Mouse (Mus musculus) liver, adult (tissue): ENCODE measurements at regions not wholly inside any gene's neighbourhood (a gene's known extent, or its start where the extent isn't known, plus 50 kb on each side); places are given as distances from the start of the nearest gene placed in this dataset.

Source experiments
- GATA4 ChIP-seq: IDR thresholded peaks from 2 replicates; pipeline ENCODE4 v1.6.1; 2014; ENCODE audit warnings: mild to moderate bottlenecking, low read length; ENCODE audit not compliant: insufficient replicate concordance

- TF ChIP-seq GATA4 = no peak
Measured at GRCm38 (mm10) chr3:34454026-34454624, 196.1 kb upstream of the Sox2 start.

- TF ChIP-seq GATA4 = no peak
Measured at GRCm38 (mm10) chr3:34445354-34445753, 204.9 kb upstream of the Sox2 start.

DNA sequence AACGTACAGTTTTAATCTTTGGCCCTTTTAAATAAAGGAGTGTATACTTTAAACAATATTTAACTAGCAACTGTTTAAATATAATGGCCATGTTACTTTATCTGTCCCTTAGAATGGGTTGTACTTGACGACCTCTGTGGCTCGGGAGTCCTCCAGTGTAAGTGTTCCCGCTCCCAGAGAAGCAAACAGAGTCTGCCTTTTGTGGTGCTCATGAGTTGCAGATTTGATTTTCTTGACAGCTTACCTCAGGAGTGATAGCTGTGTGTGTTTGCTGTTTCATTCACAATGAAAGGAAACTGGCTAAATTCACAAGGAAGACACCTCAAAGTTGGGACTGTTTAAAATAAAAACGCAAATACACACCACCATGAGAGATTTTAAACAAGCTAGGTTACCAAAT, 205.4 kb upstream of the Sox2 start:
- TF ChIP-seq GATA4 = no peak

GRCm38 (mm10) chr3:34443731-34444628, 206.2 kb upstream of the Sox2 start:
- TF ChIP-seq GATA4 = no peak

GRCm38 (mm10) chr3:34443307-34443706, 206.9 kb upstream of the Sox2 start:
- TF ChIP-seq GATA4 = no peak

GRCm38 (mm10) chr3:34441792-34442191, 208.4 kb upstream of the Sox2 start:
- no peak for TF ChIP-seq GATA4

- TF ChIP-seq GATA4 = no peak
Measured at GRCm38 (mm10) chr3:34441266-34441665, 208.9 kb upstream of the Sox2 start.

- TF ChIP-seq GATA4 = no peak
Measured at GRCm38 (mm10) chr3:34434901-34435300, 215.3 kb upstream of the Sox2 start.

- no peak for TF ChIP-seq GATA4
Measured at GRCm38 (mm10) chr3:34427967-34428366, 222.2 kb upstream of the Sox2 start.

DNA sequence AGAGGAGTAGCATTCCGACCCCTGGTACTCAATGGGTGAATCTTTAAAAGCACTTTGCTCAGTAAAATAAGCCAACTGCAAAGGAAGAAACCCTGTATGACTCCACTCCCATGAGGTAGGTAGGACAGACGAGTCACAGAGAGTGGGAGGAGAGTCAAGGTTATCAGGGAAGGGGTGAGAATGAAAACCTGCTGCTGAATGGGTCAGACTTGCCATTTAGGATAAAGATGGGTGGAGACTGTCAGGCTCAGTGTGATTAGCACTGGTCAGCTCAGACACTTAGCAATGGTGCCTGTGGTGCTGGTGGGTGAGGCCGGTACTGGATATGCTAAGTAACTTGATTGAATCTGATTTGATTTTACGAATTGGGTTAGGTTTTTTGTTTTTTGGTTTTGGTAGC, 222.7 kb upstream of the Sox2 start:
- no peak for TF ChIP-seq GATA4

- no peak for TF ChIP-seq GATA4
Measured at GRCm38 (mm10) chr3:34426955-34427354, 223.2 kb upstream of the Sox2 start.

GRCm38 (mm10) chr3:34411915-34412306, 238.3 kb upstream of the Sox2 start:
- TF ChIP-seq GATA4 = no peak

DNA sequence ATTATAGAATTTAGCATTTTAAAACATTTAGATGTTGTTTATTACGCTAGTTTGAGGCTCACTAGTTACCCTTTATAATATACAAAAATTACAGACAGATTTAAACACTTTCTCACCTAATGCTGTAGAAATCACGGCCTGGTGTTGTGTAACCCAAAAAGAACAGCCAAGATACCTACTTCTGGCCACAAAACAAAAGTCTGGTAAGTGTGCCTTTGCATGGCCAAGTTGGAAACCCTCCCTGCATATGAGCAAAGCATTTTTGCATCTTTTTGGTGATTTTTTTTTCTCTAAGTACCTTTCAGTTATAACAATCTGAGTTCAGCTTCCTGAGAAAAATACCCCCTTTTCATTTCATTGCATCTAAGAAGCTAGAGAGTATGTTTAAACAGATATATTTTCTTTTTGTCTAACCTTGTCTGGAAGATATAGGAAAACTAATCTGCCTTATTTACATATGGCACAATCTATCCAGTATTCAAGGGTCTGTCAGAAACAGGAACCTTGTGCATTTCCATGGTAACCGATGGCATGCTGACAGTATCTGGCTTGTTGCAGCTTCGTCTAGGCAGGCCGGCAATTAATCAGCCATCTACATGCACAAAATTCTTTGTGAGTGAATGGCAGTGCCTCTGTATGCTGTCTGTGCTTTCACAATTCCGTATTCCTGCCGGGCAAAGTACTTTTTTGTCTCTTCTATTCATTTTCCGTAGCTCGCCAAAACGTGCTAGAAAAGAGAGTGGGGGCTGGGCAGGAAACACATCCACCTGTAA, 238.9 kb upstream of the Sox2 start:
- no peak for TF ChIP-seq GATA4

- TF ChIP-seq GATA4 = no peak
Measured at GRCm38 (mm10) chr3:34403586-34403985, 246.6 kb upstream of the Sox2 start.

DNA sequence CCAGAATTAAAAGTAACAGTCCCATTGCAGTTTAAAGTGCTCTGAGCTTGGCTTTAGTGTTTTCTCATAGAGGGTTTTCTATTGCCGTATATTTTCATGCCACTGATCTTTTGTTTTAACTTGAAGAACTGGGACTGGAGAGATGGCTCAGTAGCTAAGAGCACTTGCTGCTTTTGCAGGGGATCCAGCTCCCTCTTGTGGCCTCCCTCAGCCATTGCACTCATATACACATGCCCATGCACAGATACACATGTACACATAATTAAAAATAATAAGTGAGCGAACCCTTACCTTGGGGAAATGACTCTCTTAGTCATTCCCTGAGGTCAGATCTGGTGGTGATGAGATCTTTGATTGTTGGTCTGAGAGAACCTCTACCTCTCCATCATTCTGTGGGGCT, 258.9 kb upstream of the Sox2 start:
- no peak for TF ChIP-seq GATA4
